Mouse (Mus musculus): ENCODE measurements around the gene Cip2a.

GRCm38 (mm10) chr16:49057186-49057585 is 63.2 kb downstream of the Cip2a start, which contains the start of gene Myh15:
- no peak for TF ChIP-seq CTCF (IDR thresholded peaks at IDR 0.05; ENCODE audit: extremely low read depth, insufficient read depth, low read length)
- no peak for TF ChIP-seq POLR2A (IDR thresholded peaks at IDR 0.05; ENCODE audit: extremely low read depth, insufficient read depth, low read length)

Data from cortical plate, adult 2 months (tissue).